Mouse (Mus musculus): ENCODE data around the gene Osbp2.
"Not testable (repeated sequence)": the region's sequence is repeated elsewhere in the genome, so short reads cannot be mapped to it uniquely, and the experiment has no call there.

Osbp2 gene

GRCm38 (mm10) chr11:3863454-3864112 lies at the start of gene Osbp2:
Gene Osbp2, minus strand, starts transcription at chr11:3863903.
- DNase-seq (ENCODE audit: low spot score in 2 of 2): peak; percentile 53 to 66

GRCm38 (mm10) chr11:3912875-3913271 lies 49.2 kb upstream of the Osbp2 start:
- DNase-seq (ENCODE audit: low spot score in 2 of 2): no peak

GRCm38 (mm10) chr11:3912100-3912874 lies 48.6 kb upstream of the Osbp2 start:
- no peak for DNase-seq (ENCODE audit: low spot score in 2 of 2)

DNA sequence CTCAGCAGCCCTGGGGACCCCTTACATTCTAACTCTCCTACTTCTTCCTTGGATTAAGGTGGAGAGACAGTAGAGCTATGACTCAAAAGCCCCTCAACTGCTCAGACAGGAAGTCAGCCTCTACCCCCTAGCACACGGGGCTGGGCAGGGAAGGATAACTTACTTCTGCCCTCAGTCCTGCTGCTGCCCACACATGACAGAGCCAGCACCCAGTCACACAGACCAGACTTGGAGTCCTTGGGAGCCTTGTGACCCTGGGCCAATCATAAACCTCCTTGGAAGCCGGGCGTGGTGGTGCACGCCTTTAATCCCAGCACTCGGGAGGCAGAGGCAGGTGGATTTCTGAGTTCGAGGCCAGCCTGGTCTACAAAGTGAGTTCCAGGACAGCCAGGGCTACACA lies 47.7 kb upstream of the Osbp2 start:
- not testable (repeated sequence) for DNase-seq (ENCODE audit: low spot score in 2 of 2)

DNA sequence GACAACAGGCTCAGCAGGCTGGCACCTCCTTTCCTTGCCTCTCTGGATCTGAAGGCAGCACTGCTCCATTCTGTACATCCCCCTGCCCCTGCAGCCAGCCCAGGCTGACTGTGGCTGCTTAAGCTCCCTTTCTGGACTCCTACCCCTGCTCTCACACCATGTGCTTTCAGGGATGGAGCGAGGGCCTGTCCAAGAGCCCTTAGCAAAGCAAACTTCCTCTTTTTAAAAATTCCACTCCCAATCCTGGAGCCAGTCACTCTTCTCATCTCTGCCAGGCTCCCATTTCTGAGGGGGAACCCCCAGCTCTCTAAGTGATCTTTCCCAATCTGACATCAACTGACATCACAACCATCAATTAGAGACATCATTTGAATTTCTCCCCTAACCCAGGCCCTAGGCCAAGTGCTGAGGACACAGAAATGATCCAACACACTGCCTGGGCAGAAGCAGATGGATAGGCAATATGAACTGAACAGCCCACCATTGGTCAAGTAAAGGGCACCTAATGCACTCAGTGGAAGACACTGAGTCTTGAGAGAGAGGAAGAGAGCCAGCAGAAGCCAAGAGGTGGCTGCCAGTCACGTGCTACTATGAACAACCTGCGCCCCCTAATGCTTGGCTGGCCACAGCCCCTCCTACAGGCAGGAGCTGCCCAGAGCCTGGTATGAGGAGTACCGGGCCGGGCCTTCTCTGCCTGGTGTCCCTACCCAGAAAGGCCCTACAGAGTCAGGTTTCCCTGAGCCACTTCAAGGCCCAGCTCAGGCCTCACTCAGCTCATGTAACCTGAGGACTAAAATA lies 47.0 kb upstream of the Osbp2 start:
- DNase-seq (ENCODE audit: low spot score in 2 of 2): no peak

- no peak for DNase-seq (ENCODE audit: low spot score in 2 of 2)
Observed at GRCm38 (mm10) chr11:3909236-3909635, 45.5 kb upstream of the Osbp2 start.

DNA sequence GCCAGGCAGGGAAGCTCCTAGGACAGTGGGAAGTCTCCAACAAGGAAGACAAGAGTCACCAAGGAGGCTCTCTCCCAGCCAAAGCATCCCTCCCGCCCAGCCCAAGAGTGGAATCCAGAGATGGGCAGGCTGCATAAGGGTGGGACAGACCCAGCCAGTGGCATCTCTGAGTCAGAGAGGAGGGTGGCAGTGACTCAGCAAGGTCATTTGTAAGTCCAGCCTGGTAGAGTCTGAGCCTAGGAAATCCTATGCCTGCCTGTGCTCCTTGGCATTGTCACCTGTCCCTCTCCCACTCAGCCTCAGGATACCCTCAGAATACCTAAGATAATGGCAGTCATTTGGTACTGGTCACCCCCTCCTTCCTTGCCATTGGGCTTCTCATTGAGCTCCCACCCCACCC lies 41.7 kb upstream of the Osbp2 start:
- no peak for DNase-seq (ENCODE audit: low spot score in 2 of 2)

- DNase-seq (ENCODE audit: low spot score in 2 of 2): no peak
Observed at GRCm38 (mm10) chr11:3904673-3905072, 41.0 kb upstream of the Osbp2 start.

- peak in 1 of 2 experiments; percentile 44 for DNase-seq (ENCODE audit: low spot score in 2 of 2)
Observed at GRCm38 (mm10) chr11:3903046-3903445, 39.3 kb upstream of the Osbp2 start.

GRCm38 (mm10) chr11:3902516-3902915 lies 38.8 kb upstream of the Osbp2 start:
- no peak for DNase-seq (ENCODE audit: low spot score in 2 of 2)

DNA sequence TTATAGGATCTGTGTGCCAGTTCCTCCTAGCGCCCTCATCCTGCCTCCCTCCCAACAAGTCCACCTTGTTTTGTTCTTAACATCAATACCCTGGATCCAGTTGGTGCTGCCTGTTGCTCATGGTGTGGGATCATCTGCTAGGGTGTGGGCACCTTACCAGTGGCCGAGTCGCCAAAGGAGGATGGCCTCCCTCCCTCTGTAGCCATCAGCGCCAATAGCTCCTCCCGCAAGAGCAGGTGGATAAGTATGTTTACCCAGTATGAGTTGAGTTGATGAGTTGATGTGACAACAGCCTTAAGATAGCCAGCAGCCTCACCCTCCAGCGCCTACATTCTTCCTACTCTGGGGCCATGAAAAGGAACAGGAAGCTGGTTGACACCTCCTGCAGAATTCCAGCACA lies 36.6 kb upstream of the Osbp2 start:
- DNase-seq (ENCODE audit: low spot score in 2 of 2): no peak

DNA sequence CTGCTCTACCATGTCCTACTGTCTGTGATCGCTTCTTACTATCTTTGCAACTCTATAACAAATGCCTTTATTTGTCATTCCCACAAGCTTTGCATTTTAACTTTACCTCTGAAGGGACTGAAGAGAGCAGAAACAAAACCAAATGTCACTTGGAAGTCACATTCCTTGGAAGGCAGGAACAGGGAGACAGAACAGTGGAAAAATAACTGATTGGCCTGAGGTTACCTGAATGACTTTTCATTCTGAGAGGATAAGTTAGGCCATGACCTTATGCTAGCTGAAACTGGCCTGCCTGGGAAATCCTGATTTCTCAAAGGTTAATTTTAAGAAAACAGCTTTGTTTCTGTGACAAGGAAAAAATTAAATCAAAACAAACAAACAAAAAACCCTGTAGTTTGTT lies 32.2 kb upstream of the Osbp2 start:
- DNase-seq (ENCODE audit: low spot score in 2 of 2): no peak

DNA sequence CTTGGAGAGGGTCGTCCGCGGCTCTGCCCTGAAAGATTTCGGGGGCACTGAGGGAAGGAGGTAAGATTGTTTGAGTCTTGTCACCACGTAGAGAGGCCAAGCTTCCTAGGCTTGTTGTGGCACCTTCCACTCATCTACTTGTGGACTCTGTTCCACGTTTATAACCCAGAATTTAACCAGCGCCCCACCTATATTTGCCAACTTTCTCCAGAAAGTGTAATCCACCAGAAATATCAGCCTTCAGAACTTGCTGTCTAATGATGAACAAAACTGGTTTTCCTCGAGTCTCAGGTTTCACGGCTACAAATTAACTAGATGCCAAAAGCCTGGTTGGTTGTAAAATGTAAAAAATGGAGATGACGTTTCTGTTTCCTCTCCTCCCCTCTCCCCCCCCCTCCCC lies 31.8 kb upstream of the Osbp2 start:
- DNase-seq (ENCODE audit: low spot score in 2 of 2): no peak

DNA sequence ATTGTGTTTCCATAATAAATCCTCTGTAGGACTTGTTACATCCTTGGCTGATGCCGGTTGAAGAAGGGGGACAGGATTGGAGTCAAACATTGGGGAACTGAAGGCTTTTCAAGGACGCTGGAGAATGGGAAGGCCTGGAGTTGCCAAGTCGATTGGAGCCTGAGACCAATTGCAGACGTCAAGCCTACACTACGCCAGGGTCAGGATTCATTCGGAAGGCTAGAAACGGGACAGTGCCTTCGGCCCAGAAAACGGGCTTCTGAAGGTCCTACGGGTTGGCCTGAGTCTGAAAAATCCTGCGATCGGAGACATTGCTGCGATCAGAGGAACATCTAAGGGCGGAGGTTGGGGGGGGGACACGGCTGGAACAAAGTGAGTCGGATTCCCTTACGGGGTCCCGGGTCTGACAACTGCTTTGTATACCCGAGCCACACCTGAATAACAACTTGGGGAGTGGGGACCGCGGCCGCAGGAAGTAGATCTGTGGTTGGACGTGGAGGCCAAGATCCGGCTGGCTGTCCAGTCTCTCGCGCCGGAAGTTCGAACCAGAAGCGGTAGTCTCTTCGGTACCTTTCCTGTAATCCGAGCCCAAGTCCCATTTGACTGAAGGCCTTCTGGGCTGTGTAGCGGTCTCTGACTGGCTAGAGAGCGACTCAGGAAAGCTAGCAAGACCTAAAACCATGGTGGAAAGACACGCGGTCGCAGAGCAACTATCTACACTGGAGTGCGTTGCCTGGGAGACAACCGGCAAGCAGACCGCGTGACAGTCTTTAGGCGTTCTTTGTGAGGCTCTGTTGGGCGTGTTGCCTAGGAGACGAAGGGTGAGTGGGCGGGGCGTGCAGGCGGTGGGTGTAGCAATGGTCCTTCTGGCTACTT lies 30.9 kb upstream of the Osbp2 start, which contains the start of the genes 4921536K21Rik and Dusp18:
TSS of gene 4921536K21Rik (minus strand) at position 693 of the 876 bp plus-strand sequence.
TSS of gene Dusp18 (plus strand) at position 835 of the 876 bp plus-strand sequence.
- peak; percentile 93 to 94 for DNase-seq (ENCODE audit: low spot score in 2 of 2)

DNA sequence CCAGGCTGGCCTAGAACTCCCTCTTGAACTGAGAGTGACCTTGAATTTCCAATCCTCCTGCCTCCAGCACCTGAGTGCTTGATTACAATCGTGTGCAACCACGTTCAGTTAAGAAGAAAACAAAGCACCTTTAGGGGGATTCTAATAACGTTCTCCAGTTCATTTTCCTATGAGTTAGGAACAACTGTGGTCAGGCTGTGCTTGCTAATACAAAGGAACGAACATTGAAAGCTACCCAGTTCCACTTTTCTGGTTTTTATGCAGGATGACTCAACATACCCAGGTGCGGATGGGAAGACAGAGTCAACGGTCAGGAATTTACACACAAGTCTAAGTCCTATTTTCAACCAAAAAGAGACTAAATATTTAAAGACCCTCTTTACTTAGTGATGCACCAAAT lies 30.3 kb upstream of the Osbp2 start:
- no peak for DNase-seq (ENCODE audit: low spot score in 2 of 2)

DNA sequence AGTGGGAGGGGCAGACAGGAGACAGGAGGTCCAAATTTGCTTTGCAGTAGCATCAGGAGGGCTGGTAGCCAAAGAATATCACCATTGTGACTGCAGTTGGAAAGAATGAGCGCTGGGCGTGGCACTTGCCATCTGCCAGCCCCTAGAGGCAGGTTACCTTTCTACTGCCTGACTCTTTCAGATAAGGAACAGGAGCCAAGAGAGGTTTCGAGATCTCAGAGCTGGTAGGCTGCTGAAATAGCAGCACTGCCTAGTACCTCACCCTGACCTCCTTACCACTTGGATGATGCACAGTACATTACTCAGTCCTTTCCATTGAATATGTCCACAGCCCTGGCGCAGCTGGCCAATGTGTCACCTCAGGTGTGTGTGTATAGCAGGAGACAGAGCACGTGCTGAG lies 23.6 kb upstream of the Osbp2 start:
- no peak for DNase-seq (ENCODE audit: low spot score in 2 of 2)

DNA sequence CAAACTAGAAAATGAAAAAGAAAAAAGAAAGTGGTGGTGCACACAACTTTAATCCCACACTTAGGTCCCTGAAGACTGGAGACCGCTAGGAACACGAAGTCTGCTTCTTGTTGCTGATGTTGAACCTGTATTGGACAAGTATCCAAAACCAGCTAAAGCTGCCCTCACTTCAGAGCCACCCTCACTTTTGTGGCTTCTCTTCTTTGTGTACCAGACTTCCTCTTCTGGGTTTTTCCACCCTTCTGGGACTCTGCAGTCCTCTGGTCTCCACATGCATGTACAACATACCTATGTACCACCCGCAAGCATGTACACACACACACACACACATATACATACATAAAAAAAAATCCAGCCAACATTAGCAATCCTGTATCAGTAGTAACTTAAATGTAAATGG lies 20.0 kb upstream of the Osbp2 start:
- DNase-seq (ENCODE audit: low spot score in 2 of 2): no peak

DNA sequence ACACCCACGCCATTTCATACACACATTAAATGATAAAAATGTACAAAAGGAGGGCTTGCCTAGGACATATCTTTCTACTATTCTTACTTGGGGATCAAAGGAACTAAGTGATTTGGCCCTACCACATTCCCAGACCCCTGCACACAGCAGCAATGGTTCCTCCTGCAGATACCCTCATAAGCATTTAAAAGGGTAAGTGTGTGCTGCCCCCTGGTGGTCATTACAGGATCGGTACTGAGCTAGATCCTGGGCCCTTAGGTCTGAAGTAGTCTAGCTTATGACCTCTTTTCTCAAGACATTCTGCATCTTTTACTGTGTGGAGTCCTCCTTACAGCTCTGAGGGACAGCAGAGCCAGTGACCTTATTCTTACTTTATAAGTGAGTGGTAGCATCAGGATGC lies 16.1 kb upstream of the Osbp2 start:
- DNase-seq (ENCODE audit: low spot score in 2 of 2): peak; percentile 68 to 69

- no peak for DNase-seq (ENCODE audit: low spot score in 2 of 2)
Observed at GRCm38 (mm10) chr11:3878660-3879059, 15.0 kb upstream of the Osbp2 start.

DNA sequence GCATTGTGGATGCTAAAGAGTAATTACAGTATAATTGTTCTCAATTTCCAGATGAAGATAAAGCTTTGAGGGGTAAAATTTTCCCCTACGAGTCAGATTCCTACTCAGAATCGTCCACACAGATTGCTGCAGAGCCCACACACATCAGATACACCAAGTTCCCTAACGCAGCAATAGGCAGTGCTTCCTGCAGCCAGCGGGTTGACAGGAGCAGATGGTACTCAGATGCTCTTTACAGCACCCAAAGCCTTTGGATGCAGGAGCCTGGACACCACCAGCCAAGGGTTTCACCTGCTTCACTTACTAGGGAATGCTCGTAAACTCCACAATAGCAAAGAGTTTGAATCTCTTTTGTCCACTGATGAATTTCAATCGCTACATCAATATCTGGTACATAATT lies 12.7 kb upstream of the Osbp2 start:
- no peak for DNase-seq (ENCODE audit: low spot score in 2 of 2)

- no peak for DNase-seq (ENCODE audit: low spot score in 2 of 2)
Observed at GRCm38 (mm10) chr11:3864343-3864742, 640 bp upstream of the Osbp2 start.
